Mouse (Mus musculus): ENCODE results near the gene Snx29. TPM values are rescaled to one million over a fixed set of nuclear protein-coding genes. Genes with fewer than 3 reads are reported as not detected.

The Snx29 gene
- total RNA-seq, 1 experiment = 9.6 TPM

DNA sequence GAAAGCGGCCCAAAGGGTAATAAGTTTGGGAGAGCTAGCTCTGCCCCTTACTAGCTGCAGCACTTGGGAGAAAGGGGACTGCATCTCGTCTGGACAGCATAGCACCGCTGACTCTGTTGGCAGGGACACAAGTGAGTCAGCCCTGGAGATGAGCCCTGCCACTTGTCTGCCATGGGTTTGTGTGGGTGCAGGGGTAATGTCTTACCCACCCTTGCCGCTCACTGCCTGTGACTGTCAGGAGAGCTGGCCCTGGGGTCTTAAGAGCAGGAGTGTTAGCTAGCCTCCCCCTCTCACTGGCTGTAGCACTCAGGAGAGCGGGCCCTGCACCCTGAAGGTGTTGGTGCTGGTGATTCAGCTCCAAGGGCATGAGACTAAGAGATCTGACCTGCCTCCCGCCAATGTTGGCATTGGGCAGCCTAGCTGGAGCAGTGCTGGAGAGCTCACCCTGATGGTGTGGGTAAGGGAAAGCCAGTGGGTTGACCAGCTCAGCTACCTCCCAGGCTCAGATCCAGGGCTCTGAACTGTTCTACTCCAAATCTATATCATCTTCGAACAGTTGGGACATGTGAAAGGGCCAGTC is 479.3 kb downstream of the Snx29 start:
- no peak for DNase-seq (ENCODE audit: low read depth, low spot score)
- no peak for TF ChIP-seq HCFC1 (IDR thresholded peaks at IDR 0.05; ENCODE audit: borderline replicate concordance, insufficient read depth, low read length)
- TF ChIP-seq MAFK (IDR thresholded peaks at IDR 0.05; ENCODE audit: insufficient read depth, low read depth, low read length) = no peak
- no peak for TF ChIP-seq ZC3H11A (IDR thresholded peaks at IDR 0.05; ENCODE audit: borderline replicate concordance, low read depth, low read length)
- Histone ChIP-seq H3K4me3 (ENCODE audit: insufficient read depth in 1 of 2, low read depth in 1 of 2, low read length in 2 of 2, poor library complexity in 1 of 2, severe bottlenecking in 1 of 2) (no peak overlapping the region), H3K9me3 (ENCODE audit: control insufficient read depth, insufficient read depth, low read depth, low read length) (no peaks in the 10 kb centered on the region), H3K4me1 (ENCODE audit: control insufficient read depth in 2 of 2, insufficient read depth in 2 of 2, low read length in 2 of 2, poor library complexity in 1 of 2) (no peaks in the 10 kb centered on the region), H3K27ac (ENCODE audit: insufficient read depth, low read depth, low read length, poor library complexity, severe bottlenecking) (no peak overlapping the region), H3K9ac (ENCODE audit: insufficient read depth, low read depth, low read length, poor library complexity, severe bottlenecking) (no peak overlapping the region), H3K36me3 (ENCODE audit: control insufficient read depth, insufficient read depth, low read length, poor library complexity, severe bottlenecking) (no peaks in the 10 kb centered on the region)
- in situ Hi-C loops (cut with MboI; ENCODE audit: low sequenced_read_pairs in 2 of 2, unreplicated experiment in 2 of 2) = no loop called here

Other genes with a start within 250 kb of the Snx29 start
- gene Txndc11, start 188.3 kb upstream of the Snx29 start, total RNA-seq (2012; rRNA removed) = 26.0 and 28.6 TPM in 2 replicates
- 57.3 and 59.2 TPM in 2 replicates for gene Zc3h7a, start 146.5 kb upstream of the Snx29 start, total RNA-seq (2012; rRNA removed)
- gene Rsl1d1, start 119.6 kb upstream of the Snx29 start, total RNA-seq (2012; rRNA removed) = 167 and 203 TPM in 2 replicates
- 76.1 and 89.8 TPM in 2 replicates for gene Gspt1, start 68.6 kb upstream of the Snx29 start, total RNA-seq (2012; rRNA removed)
- gene Tnfrsf17, start 9.1 kb upstream of the Snx29 start, total RNA-seq (2012; rRNA removed) = 0.32 and 0.45 TPM in 2 replicates